Mouse (Mus musculus) embryo, embryonic 11.5 days (tissue): ENCODE measurements at regions not wholly inside any gene's neighbourhood (a gene's known extent, or its start where the extent isn't known, plus 50 kb on each side); places are given as distances from the start of the nearest gene placed in this dataset.

Experiments
- DNase-seq: peaks from one replicate; pipeline ENCODE4 v3.0.0-alpha.2; 2012; ENCODE audit warnings: low read depth, low spot score

DNA sequence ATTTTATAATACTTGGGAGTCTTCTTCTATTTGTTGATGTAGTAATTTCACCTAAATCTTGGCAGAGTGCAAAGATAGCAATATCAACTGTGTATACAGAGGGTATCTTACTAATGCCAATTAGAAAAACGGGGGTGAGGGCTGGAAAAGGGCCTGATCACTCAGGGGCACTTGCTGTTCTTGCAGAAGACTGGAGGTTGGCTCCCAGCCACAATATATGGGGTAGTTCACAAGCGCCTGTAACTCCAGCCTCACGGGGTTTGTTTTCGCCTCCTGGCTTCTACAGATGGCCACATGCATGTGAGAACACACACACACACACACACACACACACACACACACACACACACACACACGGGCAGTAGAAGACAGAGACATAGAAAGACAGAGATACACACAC lies 185.7 kb downstream of the Plk2 start:
- DNase-seq, result no peak

DNA sequence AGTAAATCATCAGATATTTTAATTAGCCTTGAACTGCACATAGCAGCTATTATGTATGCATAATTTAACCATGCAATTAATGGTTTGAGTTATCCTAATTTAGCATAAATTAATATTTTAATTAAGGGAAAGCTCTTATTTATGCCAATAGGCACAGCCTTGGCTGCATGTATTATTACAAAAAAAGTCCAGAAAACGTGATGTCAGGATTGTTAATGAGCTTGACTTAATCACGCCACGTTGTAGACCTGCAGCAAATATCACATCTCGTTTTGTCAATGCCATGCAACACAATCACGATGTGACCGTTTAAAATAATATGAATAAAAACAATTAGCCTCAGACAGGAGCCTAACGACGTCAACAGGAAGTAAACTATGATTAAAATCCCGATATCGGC lies 189.9 kb downstream of the Plk2 start:
- no peak for DNase-seq

DNA sequence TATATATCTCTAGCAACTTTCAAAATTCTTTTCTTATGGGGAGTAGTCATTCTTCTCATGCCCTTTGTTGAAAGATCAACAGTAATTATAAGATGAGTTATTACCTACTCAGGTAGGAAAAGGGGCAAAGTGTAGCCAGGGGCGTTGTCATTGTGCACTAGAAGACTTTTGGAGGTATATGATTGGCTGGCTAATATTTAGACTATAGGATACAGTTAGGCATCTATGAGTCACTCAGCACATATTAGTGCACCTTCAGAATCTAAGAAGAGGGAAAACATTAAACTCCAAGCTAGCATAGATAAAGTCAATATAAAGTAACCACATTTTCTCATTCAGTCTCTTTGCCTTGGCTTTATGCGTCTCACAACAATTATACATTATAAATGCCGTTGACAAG lies 199.8 kb downstream of the Plk2 start:
- no peak for DNase-seq

DNA sequence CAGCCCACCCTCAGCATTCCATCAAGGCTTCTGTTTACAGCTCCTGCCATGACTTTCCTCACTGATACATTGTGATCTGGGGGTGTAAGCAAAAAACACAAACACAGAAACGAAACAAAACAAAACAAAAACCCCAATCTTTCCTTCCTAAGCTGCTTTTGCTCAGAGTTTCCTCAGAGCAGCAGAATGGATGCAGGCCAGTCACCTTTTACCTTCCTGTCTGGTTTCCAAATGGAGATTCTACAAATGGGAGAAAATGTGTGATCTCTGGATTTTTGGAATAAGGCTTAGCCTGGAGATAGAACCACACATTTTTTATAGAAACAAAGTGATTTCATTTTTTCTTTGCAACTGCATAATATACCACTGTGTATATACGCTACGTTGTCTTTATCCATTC lies 204.8 kb downstream of the Plk2 start:
- DNase-seq, result no peak

DNA sequence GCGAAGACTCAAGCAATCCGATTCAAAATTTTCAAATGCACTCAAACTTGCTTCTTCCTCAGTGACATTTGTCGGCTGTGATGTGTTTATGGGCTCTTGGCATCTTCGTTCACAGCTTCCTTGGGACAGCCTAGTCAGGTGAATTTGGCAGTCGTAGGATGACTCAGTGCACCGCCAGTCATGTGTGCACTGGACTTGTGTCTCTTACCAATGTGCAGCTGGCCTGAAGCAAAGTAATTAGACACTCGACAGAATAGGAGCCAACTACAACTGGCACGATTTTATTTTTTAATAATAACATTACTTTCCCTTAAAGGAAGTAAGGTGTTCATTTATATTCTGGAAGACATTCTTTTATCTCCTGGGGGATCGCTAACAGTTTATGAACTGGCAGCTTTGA lies 205.5 kb downstream of the Plk2 start:
- DNase-seq, result no peak

DNA sequence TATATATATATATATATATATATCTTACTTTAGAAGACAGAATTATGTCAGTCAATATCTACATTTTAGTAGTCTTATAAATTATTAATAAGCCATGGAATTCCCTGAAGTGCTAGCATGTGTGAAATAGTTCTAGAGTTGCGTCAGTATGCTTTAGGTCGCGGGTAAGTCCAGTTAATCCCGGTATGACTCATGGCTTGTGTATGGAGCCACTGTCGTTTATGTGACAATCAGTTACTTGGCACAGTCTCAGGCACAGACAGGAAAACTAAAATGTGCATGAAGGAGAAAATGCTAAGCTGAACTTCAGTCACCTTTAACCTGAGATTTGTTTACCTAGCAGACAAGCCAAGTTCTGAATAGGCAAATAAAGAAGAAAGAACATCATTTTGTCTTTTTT lies 206.5 kb downstream of the Plk2 start:
- DNase-seq, result no peak

DNA sequence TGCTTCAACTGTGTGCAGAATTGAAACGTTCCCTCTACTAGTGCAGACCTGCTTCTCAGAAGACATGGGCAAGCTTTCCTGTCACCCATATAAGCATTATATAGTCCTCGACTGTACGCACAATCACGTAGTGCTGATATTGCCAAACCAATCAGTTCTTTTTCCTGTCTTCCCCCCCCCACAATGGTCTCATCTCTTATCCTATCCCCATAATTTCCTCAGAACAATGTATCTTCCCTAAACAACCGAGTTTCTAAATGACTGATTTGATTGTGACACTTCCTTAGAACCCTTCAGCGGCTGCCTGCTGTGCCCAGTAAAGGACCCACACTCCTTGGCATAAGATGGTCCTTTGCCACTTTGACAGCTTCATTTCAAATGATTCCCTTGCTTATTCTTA lies 207.0 kb downstream of the Plk2 start:
- no peak for DNase-seq

DNA sequence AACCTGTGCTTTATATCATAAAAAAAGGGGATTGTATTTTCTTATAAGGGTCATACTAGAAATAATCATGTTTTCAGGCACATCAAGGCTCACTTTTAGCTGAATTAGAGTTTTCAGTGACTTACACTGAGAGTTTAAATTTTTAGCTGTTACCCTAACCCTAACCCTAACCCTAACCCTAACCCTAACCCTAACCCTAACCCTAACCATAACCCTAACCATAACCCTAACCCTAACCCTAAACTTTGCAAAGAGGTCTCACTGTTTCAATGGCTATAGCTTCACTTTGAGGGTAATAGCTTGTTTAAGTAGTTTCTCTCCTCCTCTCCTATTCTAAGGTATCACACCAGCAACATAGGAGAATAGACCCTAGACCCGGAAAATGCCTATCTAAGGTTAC lies 208.0 kb downstream of the Plk2 start:
- DNase-seq, result no peak

DNA sequence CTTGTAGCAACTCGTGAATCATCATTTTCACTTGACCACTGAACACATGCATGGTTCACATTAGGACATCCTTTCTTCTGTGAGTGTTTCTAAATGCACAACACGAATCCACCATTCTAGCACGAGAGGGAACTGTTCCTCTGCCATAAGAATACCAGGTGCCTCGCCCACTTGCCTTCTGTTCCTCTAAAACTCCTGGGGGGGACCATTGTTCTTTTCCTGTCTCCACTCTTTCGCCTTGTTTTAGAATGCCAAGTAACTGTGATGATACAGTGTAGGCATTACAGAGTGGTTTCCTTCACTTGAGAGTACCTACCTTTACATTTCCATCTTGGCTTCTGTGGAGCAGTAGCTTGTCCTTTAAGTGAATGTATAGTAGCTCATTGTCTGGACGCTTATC lies 224.2 kb downstream of the Plk2 start:
- DNase-seq, result no peak

DNA sequence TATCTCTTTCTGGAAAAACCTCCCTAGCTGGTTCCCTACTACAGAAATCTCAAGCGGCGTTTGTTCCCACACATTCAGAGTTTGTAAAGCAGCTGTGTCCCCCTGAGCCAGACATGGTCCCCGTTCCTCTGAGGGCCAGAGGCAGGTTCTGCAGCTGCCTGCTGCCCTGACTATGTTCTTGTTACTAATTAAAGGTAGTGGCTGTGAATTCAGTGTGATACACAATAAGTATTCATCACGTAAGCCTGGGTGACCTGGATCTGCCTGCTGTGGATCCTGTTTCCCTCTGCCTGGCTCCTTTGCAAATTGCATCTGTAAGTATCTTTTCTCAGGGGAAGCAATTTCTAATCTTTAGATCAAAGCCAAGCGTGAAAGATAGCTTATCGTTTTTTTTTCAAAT lies 232.3 kb downstream of the Plk2 start:
- no peak for DNase-seq

DNA sequence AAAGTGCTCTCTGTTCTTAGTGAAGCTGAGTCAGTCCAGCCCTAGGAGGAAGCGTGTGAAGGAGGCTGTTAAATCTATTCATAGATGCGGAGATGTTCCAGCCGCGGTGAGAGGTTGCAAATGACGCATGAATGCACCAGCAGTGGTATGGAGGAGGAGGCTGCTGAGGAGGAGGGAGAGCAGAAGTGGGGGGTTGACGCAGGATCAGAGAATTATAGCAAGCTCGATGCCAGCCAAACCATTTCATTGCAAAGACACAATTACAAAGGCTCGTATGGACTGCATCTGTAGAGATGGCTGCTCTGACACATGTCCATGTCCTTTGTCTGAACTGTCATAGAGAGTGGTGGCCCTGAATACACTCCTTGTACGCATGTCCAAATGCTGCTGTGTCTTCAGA lies 232.9 kb downstream of the Plk2 start:
- no peak for DNase-seq

DNA sequence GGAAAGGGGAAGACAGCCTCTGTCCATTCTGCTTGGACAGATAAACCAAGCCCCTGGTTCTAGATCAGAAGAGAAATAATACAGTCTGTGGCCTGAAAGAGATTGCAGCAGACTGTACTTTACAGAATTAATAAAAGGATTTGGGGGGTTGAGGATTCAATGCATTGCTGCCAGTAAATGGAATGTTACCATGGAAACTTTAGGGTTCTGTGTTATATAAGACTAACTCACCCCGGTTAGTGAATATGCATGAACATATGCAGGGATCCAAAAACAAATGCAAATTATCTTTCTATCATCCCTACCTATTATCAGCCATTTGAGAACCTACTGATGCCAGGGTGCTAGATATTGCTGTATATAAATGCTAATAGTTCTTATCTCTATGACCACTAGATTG lies 233.4 kb downstream of the Plk2 start:
- DNase-seq, result no peak

DNA sequence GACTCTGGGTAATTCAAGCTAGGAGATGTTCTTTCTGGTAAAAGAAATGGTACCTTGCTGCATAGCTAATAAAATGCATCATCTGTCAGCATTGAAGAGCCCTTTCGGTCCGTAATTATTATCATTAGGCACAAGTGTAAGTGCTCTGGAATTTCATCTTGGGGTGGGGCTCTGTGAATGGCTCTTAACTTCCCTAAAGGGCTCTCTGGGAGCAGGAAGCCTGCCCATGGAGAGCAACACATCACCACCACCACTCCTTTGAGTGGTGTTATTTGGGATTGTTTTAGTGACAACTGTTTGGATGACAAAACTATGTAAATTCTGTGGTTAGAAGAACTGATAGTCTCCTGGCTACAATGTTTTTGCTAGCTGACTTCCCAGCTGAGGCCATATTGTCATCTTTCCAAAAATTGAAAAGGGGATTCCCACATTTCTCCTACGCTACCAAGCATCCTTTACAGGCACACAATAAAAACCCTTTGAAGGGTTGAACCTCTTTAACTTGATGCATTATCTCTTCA lies 238.5 kb downstream of the Plk2 start:
- no peak for DNase-seq

DNA sequence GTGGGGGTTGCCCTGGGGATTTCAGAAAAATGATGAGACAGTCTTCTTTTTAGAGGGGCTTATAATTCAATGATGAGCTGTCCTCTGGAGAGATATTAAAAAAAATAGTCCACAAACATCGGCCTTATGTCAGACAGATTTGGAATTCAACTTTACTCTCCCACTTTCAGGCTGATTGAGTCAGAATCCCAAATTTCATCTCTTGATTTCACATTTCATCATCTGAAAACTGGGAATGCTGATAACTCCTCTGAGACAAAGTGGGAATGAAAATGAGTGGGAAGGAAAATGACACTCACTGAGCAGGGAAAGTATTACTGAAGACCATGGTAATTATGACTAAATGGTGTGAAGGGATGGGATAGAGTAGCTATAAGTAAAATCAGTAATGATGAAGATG lies 239.1 kb downstream of the Plk2 start:
- no peak for DNase-seq

DNA sequence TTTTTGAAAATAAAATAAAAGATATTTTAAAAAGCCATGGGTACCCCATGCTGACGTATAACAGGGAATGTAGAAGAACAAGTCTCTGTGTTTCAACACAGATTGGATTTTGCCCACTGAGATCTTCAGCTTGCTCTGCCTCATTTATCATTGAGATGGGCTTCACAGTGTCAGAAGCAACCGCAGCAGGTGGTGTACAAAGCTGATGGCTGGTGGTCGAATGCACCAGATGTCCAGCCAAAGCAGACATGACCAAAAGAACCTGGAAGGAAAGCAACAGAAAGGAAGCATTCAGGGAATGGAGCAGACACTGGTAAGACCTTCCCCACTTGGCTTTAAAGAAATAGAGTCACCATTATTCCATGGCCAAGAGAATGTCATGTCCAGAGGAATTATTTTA lies 247.9 kb downstream of the Plk2 start:
- DNase-seq, result no peak

DNA sequence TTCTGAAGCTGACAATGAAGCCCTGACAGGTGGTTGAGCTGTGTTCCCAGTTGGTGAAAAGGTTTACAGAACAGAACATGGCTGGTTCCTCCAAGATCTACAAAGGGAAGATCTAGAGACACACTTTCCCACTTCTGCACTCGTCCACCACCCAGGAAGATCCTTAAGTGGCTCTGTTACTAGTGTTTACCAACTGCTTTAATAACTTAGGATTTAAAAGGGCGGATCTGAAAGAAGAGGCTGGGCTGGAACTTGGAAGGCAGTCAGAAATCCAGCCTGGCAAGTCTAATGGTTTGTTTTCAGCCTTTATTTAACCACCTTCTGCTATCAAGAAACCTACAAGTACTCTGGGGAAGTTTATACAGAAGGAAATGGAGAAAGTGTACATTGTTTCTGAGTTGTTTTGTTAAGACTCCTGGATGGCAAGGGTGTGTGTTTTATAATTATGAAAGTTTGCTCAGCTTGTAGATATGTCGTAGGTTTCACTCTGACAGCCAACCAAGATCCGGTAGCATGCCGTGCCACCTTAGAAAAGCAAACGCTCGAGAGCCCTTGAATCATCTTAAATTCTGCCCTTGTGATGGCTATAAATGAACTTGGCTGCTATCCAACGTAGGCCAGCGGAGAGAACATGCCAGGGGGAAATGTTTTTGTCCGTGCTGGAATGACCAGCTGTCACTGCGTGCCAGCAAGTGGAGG lies 248.5 kb downstream of the Plk2 start:
- no peak for DNase-seq

DNA sequence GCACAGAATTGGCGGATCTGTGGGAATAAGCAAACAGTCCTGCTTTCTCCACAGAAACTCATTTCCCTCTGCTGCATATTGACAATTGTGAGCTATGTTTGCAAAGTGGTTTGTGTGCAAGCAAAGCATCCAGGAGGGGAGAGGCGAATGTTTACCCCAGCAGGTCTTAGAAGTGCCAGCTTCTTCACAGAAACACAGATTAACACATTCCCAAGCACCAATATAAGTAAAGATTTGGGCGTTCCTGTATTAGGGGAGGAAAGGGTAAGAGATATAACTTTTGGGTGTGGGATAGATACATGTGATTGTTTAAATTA lies 249.0 kb downstream of the Plk2 start:
- no peak for DNase-seq

DNA sequence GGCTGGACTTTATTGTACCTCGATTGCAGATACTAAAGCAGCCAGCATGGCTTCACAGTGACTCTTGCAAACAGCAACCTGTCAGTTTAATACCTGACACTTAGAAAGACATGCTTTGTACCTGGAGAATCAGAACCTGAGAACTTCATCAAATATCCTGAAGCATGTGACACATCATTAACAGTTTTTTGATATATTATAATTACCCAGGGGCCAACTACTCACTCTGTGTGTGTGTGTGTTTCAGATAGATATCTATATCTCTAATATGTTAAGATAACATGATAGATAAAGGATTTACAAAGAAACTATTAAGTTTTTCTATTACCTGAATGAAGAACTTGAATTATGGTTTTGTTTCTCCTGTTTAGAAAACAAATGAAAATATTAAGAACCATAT lies 254.5 kb downstream of the Plk2 start:
- no peak for DNase-seq

DNA sequence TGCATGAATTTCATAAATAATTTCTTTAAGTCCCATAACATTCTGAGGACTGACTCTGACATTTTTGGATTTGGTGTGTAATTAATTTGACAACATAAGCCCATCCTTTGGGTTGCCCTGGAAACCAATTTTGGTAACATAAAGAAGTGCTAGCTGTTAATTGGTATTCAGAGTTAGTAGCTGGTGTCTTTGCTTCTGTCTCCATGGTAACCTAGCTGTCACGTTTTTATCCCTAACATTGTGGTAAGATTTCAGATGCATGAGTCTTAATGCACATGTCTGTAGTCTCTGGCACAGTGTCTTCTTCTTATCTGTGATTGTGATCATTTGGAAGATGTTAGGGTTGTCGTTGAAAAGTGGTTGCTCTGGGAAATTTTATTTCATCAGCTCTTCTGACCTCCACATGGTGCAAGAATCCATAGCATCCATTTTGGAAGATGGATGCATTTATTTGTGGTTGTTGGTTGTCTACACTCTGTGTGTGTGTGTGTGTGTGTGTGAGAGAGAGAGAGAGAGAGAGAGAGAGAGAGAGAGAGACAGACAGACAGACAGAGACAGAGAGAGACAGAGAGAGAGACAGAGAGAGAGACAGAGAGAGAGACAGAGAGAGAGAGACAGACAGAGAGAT lies 255.1 kb downstream of the Plk2 start:
- no peak for DNase-seq

DNA sequence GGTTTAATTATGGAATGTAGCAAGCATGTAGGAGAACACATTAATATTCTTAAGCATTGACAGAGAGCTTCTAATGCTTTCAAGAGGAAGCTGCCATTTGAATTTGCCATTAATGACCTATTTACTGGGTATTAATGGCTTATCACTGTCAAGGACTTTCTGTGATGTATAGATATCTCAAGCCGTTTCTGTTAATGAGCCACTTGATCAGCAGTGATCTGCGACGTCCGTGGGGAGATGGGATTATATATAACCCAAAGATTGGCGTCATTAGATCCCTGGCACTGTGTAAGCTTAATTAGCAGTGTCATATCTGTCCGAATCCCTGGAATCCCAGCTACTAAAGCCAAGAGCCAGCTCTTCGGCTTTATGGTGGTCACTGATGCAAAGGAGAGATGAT lies 257.4 kb downstream of the Plk2 start:
- no peak for DNase-seq

DNA sequence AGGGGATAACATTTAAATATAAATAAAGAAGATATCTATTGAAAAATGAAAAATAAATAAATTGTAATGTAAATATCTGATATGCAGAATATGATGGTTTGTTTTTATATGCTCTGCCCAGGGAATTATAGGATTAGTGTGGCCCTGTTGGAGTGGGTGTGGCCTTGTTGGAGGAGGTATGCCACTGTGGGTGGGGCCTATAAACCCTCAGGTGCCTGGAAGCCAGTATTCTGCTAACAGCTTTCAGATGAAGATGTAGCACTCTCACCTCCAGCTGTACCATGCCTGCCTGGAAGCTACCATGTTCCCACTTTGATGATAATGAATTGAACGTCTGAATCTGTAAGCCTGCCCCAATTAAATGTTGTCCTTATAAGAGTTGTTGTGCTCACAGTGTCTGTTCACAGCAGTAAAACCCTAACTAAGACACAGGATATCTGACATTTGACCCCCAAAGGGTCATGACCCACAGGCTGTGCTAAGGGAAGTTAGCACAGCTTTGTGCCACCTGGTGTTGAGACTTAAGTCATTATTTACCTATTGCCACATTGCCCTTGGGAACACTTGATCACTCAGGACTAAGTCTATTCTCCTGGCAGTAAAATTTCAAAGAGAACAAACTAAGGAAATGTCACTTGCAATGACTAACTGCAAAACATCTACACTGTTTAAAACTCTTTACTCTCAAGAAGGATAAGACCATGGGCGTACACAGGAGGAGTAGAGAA lies 270.4 kb downstream of the Plk2 start:
- DNase-seq, result no peak

DNA sequence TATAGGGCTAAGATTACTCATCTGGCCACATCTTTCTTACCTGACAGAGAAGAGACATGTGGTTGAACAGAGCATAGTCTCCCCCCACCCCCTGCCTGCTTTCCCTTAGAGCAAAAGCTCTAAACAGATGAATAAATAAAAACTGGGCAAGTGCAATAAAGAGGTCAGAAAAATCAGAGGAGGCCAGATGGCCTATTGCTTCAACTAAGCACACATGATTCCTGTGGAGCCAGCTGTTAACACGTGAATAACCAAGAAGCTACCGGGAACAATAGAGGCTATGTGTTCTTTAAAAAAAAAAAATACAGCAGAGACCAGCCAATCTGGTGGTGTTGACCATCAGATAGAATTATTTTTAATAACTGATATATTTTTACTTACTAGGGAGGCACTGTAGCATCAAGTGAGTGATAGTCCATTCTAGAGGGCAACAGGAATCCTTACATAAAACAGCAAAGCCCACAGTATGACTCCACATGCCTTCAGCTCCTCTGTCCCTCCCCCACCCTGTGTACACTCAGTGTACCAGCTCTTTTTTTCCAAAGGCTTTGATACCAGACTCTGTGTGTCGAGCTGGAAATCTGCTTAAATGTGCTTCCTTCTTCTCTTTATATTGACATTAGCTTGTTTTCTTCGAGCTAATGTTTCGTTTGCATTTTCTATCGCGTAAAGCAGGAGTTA lies 272.6 kb downstream of the Plk2 start:
- no peak for DNase-seq

DNA sequence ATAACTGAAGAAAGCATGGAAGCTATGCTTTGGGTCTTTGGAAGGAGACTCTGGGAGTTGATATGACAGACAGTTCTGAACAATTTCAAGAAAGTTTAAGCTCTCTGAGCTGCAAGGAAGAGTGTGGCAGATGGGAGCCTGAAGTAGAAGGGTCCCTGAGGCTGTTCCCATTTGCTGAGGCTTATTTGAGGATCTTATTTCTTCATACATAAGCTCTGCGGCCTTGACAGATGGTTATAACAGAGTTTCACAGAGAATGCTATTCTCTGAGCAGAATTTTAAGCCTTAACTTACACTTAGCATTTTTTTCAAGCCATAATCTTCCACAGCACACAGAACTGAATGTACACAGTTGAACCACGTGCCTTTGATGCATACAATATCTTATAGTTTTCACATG lies 278.7 kb downstream of the Plk2 start:
- DNase-seq, result no peak
